Mouse (Mus musculus): ENCODE results near the gene Ttll8. TPM values are rescaled to one million over a fixed set of nuclear protein-coding genes. Genes with fewer than 3 reads are reported as not detected.
A peak's percentile ranks its signal among the peaks of the same experiment; 100 is the strongest.

Ttll8 gene
- polyA plus RNA-seq, 1 experiment from 2014 or later: not detected

- Histone ChIP-seq H3K9ac (ENCODE audit: low read depth, low read length) (no peak overlapping the region), H3K9me3 (replicated peaks; ENCODE audit: low read length) (no peaks in the 10 kb centered on the region), H3K4me1 (replicated peaks; ENCODE audit: insufficient read depth, low read length) (no peaks in the 10 kb centered on the region), H3K4me3 (replicated peaks; ENCODE audit: low read depth, low read length) (no peak overlapping the region), H3K36me3 (ENCODE audit: insufficient read depth, low read length) (no peaks in the 10 kb centered on the region), H3K4me2 (ENCODE audit: low read length) (no peak overlapping the region), H3K27ac (no peak overlapping the region), H3K27me3 (ENCODE audit: insufficient read depth, low read length) (no peaks in the 10 kb centered on the region)
- DNase-seq (ENCODE audit: low spot score): no peak
- no peak for TF ChIP-seq CTCF (IDR thresholded peaks at IDR 0.05; ENCODE audit: low read depth)
- 70% methylated on average over 6 of the region's 6 CpGs for WGBS
- no peak for ATAC-seq (replicated peaks; ENCODE audit: low FRiP score, low read depth)
Measured at GRCm38 (mm10) chr15:88936619-88937290, 17.5 kb downstream of the Ttll8 start.

GRCm38 (mm10) chr15:88934141-88934540, 20.1 kb downstream of the Ttll8 start:
- no peaks in the 10 kb centered on the region for H3K9me3 ChIP-seq (replicated peaks; ENCODE audit: low read length)
- peak; percentile 57 for DNase-seq (ENCODE audit: low spot score)
- H3K27ac ChIP-seq: no peak overlapping the region
- WGBS: 44% methylated on average over 7 of the region's 7 CpGs
- no peaks in the 10 kb centered on the region for H3K4me1 ChIP-seq (replicated peaks; ENCODE audit: insufficient read depth, low read length)
- ATAC-seq (replicated peaks; ENCODE audit: low FRiP score, low read depth): no peak
- H3K36me3 ChIP-seq (ENCODE audit: insufficient read depth, low read length): no peaks in the 10 kb centered on the region
- TF ChIP-seq CTCF (IDR thresholded peaks at IDR 0.05; ENCODE audit: low read depth): peak; percentile 60
- no peak overlapping the region for H3K4me2 ChIP-seq (ENCODE audit: low read length)
- no peak overlapping the region for H3K4me3 ChIP-seq (replicated peaks; ENCODE audit: low read depth, low read length)
- no peaks in the 10 kb centered on the region for H3K27me3 ChIP-seq (ENCODE audit: insufficient read depth, low read length)
- H3K9ac ChIP-seq (ENCODE audit: low read depth, low read length): no peak overlapping the region

DNA sequence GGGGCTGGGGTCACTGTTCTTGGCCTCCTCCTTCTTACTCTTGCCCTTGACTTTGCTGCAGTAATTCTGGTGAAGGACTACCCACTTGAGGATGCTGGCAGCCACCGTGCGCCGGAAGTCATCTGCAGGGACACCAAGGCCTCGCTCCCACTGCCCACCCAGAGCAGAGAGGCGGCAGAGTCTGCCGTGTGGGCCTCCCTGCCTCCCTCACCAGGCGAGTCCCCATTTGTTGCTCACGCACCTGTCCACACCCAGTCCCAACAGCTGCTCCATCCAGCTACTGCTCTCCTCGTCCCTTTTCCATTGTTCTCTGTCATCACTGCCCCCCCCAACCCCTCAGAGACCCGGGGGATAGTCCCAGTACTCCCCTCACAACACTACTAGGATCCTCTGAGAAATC, 21.6 kb downstream of the Ttll8 start:
- no peaks in the 10 kb centered on the region for H3K9me3 ChIP-seq (replicated peaks; ENCODE audit: low read length)
- ATAC-seq (replicated peaks; ENCODE audit: low FRiP score, low read depth) (no peak), DNase-seq (ENCODE audit: low spot score) (no peak)
- H3K9ac ChIP-seq (ENCODE audit: low read depth, low read length): no peak overlapping the region
- no peaks in the 10 kb centered on the region for H3K4me1 ChIP-seq (replicated peaks; ENCODE audit: insufficient read depth, low read length)
- no peak for TF ChIP-seq CTCF (IDR thresholded peaks at IDR 0.05; ENCODE audit: low read depth)
- WGBS: 82% methylated on average over 10 of the region's 10 CpGs
- no peaks in the 10 kb centered on the region for H3K27me3 ChIP-seq (ENCODE audit: insufficient read depth, low read length)
- no peak overlapping the region for H3K4me2 ChIP-seq (ENCODE audit: low read length)
- H3K27ac ChIP-seq: no peak overlapping the region
- H3K4me3 ChIP-seq (replicated peaks; ENCODE audit: low read depth, low read length): no peak overlapping the region
- no peaks in the 10 kb centered on the region for H3K36me3 ChIP-seq (ENCODE audit: insufficient read depth, low read length)

DNA sequence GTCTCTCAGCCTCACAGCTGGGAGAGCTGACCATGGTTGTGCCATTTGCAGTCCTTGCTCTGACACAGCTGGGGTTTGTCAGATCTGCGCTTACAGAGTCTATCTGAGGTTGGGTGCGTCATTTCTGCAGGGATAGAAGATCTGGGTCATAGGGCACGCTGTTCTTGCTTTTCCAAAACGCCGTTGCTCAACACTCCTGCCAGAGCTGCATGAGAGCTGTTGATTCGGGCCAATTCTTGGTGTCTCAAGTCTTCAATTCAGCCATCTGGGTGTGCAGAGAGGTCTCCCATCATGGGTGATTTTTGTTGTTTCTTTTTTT, 32.3 kb downstream of the Ttll8 start:
- Histone ChIP-seq H3K27ac (no peak overlapping the region), H3K36me3 (ENCODE audit: insufficient read depth, low read length) (no peaks in the 10 kb centered on the region), H3K4me1 (replicated peaks; ENCODE audit: insufficient read depth, low read length) (no peaks in the 10 kb centered on the region), H3K9me3 (replicated peaks; ENCODE audit: low read length) (no peaks in the 10 kb centered on the region), H3K4me2 (ENCODE audit: low read length) (no peak overlapping the region), H3K27me3 (ENCODE audit: insufficient read depth, low read length) (no peaks in the 10 kb centered on the region; the same call in 1 of the 2 replicates), H3K4me3 (replicated peaks; ENCODE audit: low read depth, low read length) (no peak overlapping the region), H3K9ac (ENCODE audit: low read depth, low read length) (no peak overlapping the region)
- WGBS: 56% methylated on average over 6 of the region's 6 CpGs
- ATAC-seq (replicated peaks; ENCODE audit: low FRiP score, low read depth) (no peak), DNase-seq (ENCODE audit: low spot score) (peak; percentile 41)
- no peak for TF ChIP-seq CTCF (IDR thresholded peaks at IDR 0.05; ENCODE audit: low read depth)

DNA sequence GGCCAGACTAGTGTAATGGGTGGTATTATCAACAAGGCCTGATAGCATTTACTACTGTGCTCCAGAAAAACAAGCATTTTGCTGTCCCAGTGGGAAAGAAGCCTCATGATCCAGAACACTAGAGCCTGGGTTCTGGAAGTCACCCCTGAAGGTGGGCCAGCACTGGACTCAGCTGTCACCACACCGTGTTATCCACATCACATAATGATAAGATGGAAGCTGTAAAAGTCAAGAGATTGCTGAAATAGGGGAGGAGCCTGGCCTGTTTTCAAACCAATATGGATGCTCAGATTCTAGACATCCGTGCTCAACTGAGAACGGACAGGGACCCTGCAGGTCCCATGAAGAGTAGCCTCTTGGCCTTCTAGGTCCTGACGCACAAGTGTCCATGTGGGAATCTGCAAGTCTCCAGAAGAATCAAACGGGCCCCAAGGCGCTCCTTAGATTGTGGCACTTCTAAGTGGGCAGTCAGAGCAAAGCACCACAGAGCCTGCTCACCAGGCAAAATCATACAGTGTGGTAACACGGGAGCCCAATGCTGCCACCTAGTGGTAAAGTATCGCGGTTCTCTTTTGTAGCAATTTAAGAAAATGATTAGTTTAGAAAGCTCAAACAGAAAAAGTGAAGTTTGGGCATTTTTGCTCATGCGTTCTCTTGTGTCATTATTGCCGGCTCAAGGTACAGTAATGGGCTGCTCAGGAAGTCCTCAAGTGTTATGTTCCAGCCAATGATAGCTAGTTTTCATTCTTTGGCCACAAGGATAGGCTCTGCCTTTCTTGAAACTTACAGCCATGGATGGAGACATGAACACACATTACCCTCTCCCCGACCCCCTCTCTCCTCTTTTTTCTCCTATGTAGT, 32.9 kb downstream of the Ttll8 start:
- Histone ChIP-seq H3K9me3 (replicated peaks; ENCODE audit: low read length) (no peaks in the 10 kb centered on the region), H3K27ac (no peak overlapping the region), H3K36me3 (ENCODE audit: insufficient read depth, low read length) (no peaks in the 10 kb centered on the region), H3K9ac (ENCODE audit: low read depth, low read length) (no peak overlapping the region), H3K4me2 (ENCODE audit: low read length) (0 out of 2 replicates have a peak overlapping the region, but pooled peaks have one; percentile 2), H3K27me3 (ENCODE audit: insufficient read depth, low read length) (no peaks in the 10 kb centered on the region; the same call in 1 of the 2 replicates), H3K4me3 (replicated peaks; ENCODE audit: low read depth, low read length) (no peak overlapping the region), H3K4me1 (replicated peaks; ENCODE audit: insufficient read depth, low read length) (no peaks in the 10 kb centered on the region)
- ATAC-seq (replicated peaks; ENCODE audit: low FRiP score, low read depth): peak; percentile 65; the same call in 1 of the 2 replicates
- 21% methylated on average over 12 of the region's 12 CpGs for WGBS
- peak; percentile 90 for DNase-seq (ENCODE audit: low spot score)
- peak; percentile 93 for TF ChIP-seq CTCF (IDR thresholded peaks at IDR 0.05; ENCODE audit: low read depth)

- Histone ChIP-seq H3K4me1 (replicated peaks; ENCODE audit: insufficient read depth, low read length) (no peaks in the 10 kb centered on the region), H3K9ac (ENCODE audit: low read depth, low read length) (no peak overlapping the region), H3K27me3 (ENCODE audit: insufficient read depth, low read length) (no peaks in the 10 kb centered on the region; the same call in 1 of the 2 replicates), H3K9me3 (replicated peaks; ENCODE audit: low read length) (no peaks in the 10 kb centered on the region), H3K4me2 (ENCODE audit: low read length) (no peak overlapping the region), H3K4me3 (replicated peaks; ENCODE audit: low read depth, low read length) (no peak overlapping the region), H3K27ac (no peak overlapping the region), H3K36me3 (ENCODE audit: insufficient read depth, low read length) (no peaks in the 10 kb centered on the region)
- no peak for TF ChIP-seq CTCF (IDR thresholded peaks at IDR 0.05; ENCODE audit: low read depth)
- ATAC-seq (replicated peaks; ENCODE audit: low FRiP score, low read depth): no peak
- WGBS: 89% methylated on average over 1 of the region's 1 CpGs
- DNase-seq (ENCODE audit: low spot score): no peak
Measured at GRCm38 (mm10) chr15:88920065-88920464, 34.2 kb downstream of the Ttll8 start.
